Mouse (Mus musculus) limb, embryonic 14.5 days (tissue): Measurements from ENCODE around the gene Fzr1. TPM values are rescaled to one million over a fixed set of nuclear protein-coding genes. Genes with fewer than 3 reads are reported as not detected.
A peak's percentile ranks its signal among the peaks of the same experiment; 100 is the strongest.

Experiments used
- ATAC-seq: fragments of 200-750 bp; cut with Nextera tagmentation; 2 replicates; pipeline ENCODE4 v1.8.0; 2017; ENCODE audit warnings: low read depth, moderate number of reproducible peaks, moderate TSS enrichment; ENCODE audit not compliant: low FRiP score
- DNase-seq: peaks from one replicate; pipeline ENCODE4 v3.0.0-alpha.2; 2015; ENCODE audit warnings: low spot score
- H3K27ac ChIP-seq: fragments of 300-500 bp; sonication (generic); replicated peaks from 2 replicates; pipeline ENCODE4 v1.5.1; 2014; ENCODE audit warnings: low read depth, mild to moderate bottlenecking, low read length, moderate library complexity, mixed read lengths
- H3K27me3 ChIP-seq: fragments of 300-500 bp; sonication (generic); 2 replicates; pipeline ENCODE4 v1.6.1; 2014; ENCODE audit warnings: low read length, mixed read lengths; ENCODE audit not compliant: control insufficient read depth, insufficient read depth
- H3K36me3 ChIP-seq: fragments of 300-500 bp; sonication (generic); 2 replicates; pipeline ENCODE4 v1.6.1; 2014; ENCODE audit warnings: mild to moderate bottlenecking, low read length, moderate library complexity, mixed read lengths; ENCODE audit not compliant: control insufficient read depth, insufficient read depth
- H3K4me1 ChIP-seq: fragments of 300-500 bp; sonication (generic); 2 replicates; pipeline ENCODE4 v1.6.1; 2014; ENCODE audit warnings: antibody characterized with exemption, low read length, mixed read lengths; ENCODE audit not compliant: control insufficient read depth, insufficient read depth
- H3K4me2 ChIP-seq: fragments of 300-500 bp; sonication (generic); replicated peaks from 2 replicates; pipeline ENCODE4 v1.6.1; 2014; ENCODE audit warnings: low read depth, mild to moderate bottlenecking, low read length, moderate library complexity; ENCODE audit not compliant: severe bottlenecking
- H3K4me3 ChIP-seq: fragments of 300-500 bp; sonication (generic); replicated peaks from 2 replicates; pipeline ENCODE4 v1.5.1; 2014; ENCODE audit warnings: low read length
- H3K9ac ChIP-seq: fragments of 300-500 bp; sonication (generic); 2 replicates; pipeline ENCODE4 v1.6.1; 2014; ENCODE audit warnings: mild to moderate bottlenecking, low read depth, low read length, moderate library complexity; ENCODE audit not compliant: severe bottlenecking
- H3K9me3 ChIP-seq: fragments of 300-500 bp; sonication (generic); 2 replicates; pipeline ENCODE4 v1.6.1; 2016; ENCODE audit warnings: low read length; ENCODE audit not compliant: control insufficient read depth
- POLR2A ChIP-seq: fragments of 200-500 bp; IDR thresholded peaks from 2 replicates; pipeline ENCODE4 v1.8.0; 2012; ENCODE audit warnings: inconsistent platforms, mild to moderate bottlenecking, moderate library complexity, borderline replicate concordance; ENCODE audit not compliant: insufficient read depth, insufficient read length; ENCODE audit errors: extremely low read depth
- WGBS: fragments of 180-500 bp; shearing (Covaris S2); extraction: QIAGEN DNeasy Blood & Tissue Kit; methylation state at CpG from one replicate; pipeline ENCODE4 v1.1.7; 2014; 5-methylcytosine and 5-hydroxymethylcytosine counted together
- polyA plus RNA-seq, 2 experiments: library from polyadenylated mRNA; depleted of rRNA in 1 of 2; stranded (reverse) in 1 of 2; unstranded in 1 of 2; fragments of >200 nt; fragmentation: Nextera tagmentation in 1 of 2; extraction: Ambion mirVana in 1 of 2; gene quantifications; 2 replicates each; pipeline versions ENCODE4 v1.2.1 to v1.2.3; 2012 to 2014

Fzr1 gene
- polyA plus RNA-seq (2012; rRNA removed) (109 and 142 TPM in 2 replicates), polyA plus RNA-seq (2014; fragmentation: Nextera tagmentation; extraction: Ambion mirVana) (92.8 and 95.5 TPM in 2 replicates)

- peak; percentile 29 for DNase-seq
- under 1% methylated on average over 24 of the region's 59 CpGs for WGBS
- Histone ChIP-seq H3K27ac (peak within 1 kb of the TSS; percentile 55; the same call in 1 of the 2 replicates), H3K9me3 (no peaks in the 10 kb centered on the region), H3K9ac (peak within 1 kb of the TSS; percentile 89), H3K27me3 (no peaks in the 10 kb centered on the region), H3K4me2 (peak within 1 kb of the TSS; percentile 85), H3K4me3 (peak within 1 kb of the TSS; percentile 89), H3K4me1 (peaks cover 15% of the 10 kb centered on the region), H3K36me3 (peaks cover 20% of the 10 kb centered on the region)
- ATAC-seq, result peak; percentile 20
- TF ChIP-seq POLR2A, result 0 out of 2 replicates have a peak, but pooled peaks have one; percentile 51
These were observed at the start of gene Fzr1 for GRCm38 (mm10) chr10:81377793-81378552. Fzr1 (minus strand) TSS chr10:81378516.

GRCm38 (mm10) chr10:81427804-81428506 is 49.6 kb upstream of the Fzr1 start:
- TF ChIP-seq POLR2A, result no peak
- whole genome bisulfite sequencing, result 86% methylated on average over 8 of the region's 8 CpGs
- ATAC-seq (no peak), DNase-seq (no peak)
- Histone ChIP-seq H3K27me3 (0 out of 2 replicates have a peak, but pooled peaks cover 4% of the 10 kb centered on the region), H3K9me3 (no peaks in the 10 kb centered on the region), H3K4me2 (no peak overlapping the region), H3K4me3 (no peak overlapping the region), H3K4me1 (peaks cover 36% of the 10 kb centered on the region), H3K36me3 (no peaks in the 10 kb centered on the region), H3K27ac (no peak overlapping the region), H3K9ac (no peak overlapping the region)

DNA sequence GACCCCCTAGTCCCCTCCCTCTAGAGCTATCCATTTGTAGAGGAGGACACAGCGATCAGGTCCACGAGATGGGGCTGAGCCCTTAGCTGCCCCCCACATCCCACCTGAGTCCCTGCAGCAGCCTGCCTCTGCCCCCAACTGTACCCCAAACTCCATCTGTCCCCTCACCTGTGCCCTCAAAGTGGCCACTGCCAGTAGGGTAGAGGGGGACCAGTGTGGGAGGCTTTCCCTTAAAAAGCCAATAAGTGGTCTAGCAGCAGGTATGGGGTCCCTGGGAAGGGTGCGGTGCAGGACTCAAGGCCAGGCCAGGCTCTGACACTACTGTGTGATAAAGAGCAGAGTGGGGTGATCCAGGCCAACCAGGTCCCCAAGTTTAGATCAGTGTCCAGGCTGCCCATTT is 49.0 kb upstream of the Fzr1 start:
- ATAC-seq (no peak), DNase-seq (no peak)
- H3K4me2 ChIP-seq, result peak overlapping the region; percentile 71
- peak overlapping the region; percentile 73 for H3K4me3 ChIP-seq
- WGBS, result 33% methylated on average over 3 of the region's 3 CpGs
- H3K36me3 ChIP-seq, result no peaks in the 10 kb centered on the region
- TF ChIP-seq POLR2A, result no peak
- H3K27ac ChIP-seq, result no peak overlapping the region
- peaks cover 34% of the 10 kb centered on the region for H3K4me1 ChIP-seq
- peak overlapping the region; percentile 77 for H3K9ac ChIP-seq
- H3K9me3 ChIP-seq, result no peaks in the 10 kb centered on the region
- H3K27me3 ChIP-seq, result 0 out of 2 replicates have a peak, but pooled peaks cover 4% of the 10 kb centered on the region

DNA sequence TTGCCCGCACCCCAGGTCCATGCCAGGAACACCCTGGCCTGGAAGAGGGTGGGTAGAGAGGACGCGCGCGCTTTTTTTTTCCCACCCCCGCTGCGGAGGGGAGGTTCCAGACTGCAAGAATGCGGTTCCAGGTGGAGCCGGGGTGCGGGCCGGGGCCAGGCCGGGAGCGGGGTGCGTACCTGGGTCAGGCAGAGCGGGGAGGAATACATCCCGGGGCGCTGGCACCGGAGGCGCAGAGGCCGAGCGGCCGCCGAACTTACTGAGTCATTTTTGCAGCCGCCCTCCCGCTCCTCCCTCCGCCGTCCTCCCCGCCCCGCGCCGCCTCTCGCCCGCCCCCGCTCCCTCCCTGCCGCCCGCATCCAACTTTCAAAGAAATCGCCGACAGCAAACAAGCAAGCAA is 48.6 kb upstream of the Fzr1 start:
- peaks cover 34% of the 10 kb centered on the region for H3K4me1 ChIP-seq

GRCm38 (mm10) chr10:81426081-81426671 is 47.9 kb upstream of the Fzr1 start:
- Histone ChIP-seq H3K9ac (peak overlapping the region; percentile 77), H3K36me3 (0 out of 2 replicates have a peak, but pooled peaks cover 8% of the 10 kb centered on the region), H3K4me3 (peak overlapping the region; percentile 73), H3K27ac (0 out of 2 replicates have a peak overlapping the region, but pooled peaks have one; percentile 29), H3K4me2 (peak overlapping the region; percentile 71), H3K4me1 (peaks cover 31% of the 10 kb centered on the region), H3K27me3 (0 out of 2 replicates have a peak, but pooled peaks cover 4% of the 10 kb centered on the region), H3K9me3 (no peaks in the 10 kb centered on the region)
- no peak for TF ChIP-seq POLR2A
- DNase-seq (no peak), ATAC-seq (no peak)
- 2% methylated on average over 15 of the region's 33 CpGs for WGBS

More for the DNA sequence above, 48.6 kb upstream of the Fzr1 start:
- H3K4me2 ChIP-seq, result peak overlapping the region; percentile 71
- H3K4me3 ChIP-seq, result peak overlapping the region; percentile 73
- no peak for TF ChIP-seq POLR2A
- 0% methylated on average over 21 of the region's 38 CpGs for WGBS
- DNase-seq (no peak), ATAC-seq (no peak)
- H3K27me3 ChIP-seq, result 0 out of 2 replicates have a peak, but pooled peaks cover 4% of the 10 kb centered on the region
- H3K36me3 ChIP-seq, result 0 out of 2 replicates have a peak, but pooled peaks cover 1% of the 10 kb centered on the region
- H3K9me3 ChIP-seq, result no peaks in the 10 kb centered on the region
- peak overlapping the region; percentile 77 for H3K9ac ChIP-seq
- H3K27ac ChIP-seq, result peak overlapping the region; percentile 29; the same call in 1 of the 2 replicates
